Mouse (Mus musculus): ENCODE results near the gene Wbp1l. TPM values are rescaled to one million over a fixed set of nuclear protein-coding genes. Genes with fewer than 3 reads are reported as not detected.

Gene Wbp1l
- polyA plus RNA-seq, 1 experiment from 2014 or later, result 52.3 TPM

DNA sequence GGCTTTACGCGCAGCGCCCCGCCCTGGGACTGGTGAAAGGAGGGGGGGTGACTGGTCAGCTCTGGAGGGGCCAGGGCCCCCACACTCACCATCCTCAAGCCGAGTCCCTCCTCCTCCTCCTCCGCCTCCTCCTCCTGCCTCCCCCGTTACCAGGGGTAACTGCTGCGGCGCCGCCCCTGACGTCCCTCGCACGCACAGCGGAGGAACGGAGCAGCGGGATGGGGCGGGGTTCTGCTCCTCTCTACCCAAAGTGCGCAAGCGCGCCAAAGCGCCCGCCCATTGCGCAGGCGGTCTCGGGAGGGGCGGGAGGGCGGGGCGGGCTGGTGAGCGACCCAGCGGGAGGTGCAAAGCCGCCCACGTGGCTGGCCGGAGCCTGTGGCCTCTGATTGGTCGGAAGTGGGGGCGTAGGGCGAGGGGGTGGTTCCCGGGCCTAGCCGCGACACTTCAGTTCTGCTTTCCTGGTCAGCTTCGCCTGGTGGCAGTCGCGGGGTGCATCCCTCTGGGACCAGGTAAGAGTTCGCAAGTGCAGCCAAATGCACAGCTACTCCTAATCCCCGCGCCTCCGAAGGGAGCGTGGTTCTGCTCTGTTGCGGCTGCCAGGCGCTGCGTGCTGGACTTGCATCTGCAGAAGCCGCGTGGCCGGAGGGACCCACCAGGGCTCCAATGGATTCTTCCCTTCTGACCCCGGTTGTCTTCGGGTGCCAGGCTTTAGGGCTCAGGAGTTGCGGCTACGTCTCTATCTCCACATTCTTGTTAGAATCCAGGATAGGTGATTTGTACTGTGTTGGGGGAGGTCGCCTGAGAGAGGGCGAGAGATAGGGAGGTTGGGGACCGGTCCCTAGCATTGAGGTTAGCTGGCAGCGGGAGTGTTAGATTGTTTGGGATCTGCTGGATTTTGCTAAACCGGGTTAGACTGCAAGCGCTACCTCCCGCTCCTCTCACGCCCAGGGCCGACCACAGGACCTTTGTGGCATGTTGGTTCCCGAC lies 25.6 kb upstream of the Wbp1l start, which contains the start of the genes Arl3 and Sfxn2:
Gene Arl3, minus strand, starts transcription at position 248 of the 987 bp plus-strand sequence.
Gene Sfxn2, plus strand, starts transcription at position 415 of the 987 bp plus-strand sequence.
- WGBS, result under 1% methylated on average over 67 of the region's 67 CpGs
- no peaks in the 10 kb centered on the region for H3K9me3 ChIP-seq (replicated peaks)

DNA sequence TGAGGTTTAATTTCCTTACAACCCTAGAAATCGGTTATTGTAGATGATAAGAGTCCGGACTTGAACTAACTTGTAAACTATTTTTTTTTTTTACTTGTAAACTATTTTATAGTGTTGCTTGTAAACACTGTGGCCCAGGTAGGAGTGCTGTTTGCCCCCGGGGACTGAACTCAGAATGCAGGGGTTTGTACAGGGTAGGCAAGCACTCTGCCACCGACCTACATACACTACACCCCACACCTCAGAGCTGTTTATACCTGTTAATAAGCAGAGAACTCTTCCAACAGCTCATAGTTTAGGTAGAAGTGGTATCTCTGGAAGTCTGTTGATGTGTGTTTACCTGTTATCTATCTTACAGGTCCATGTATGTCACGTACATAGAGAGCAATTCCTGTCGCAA lies 24.9 kb upstream of the Wbp1l start:
- 49% methylated on average over 6 of the region's 6 CpGs for WGBS
- peak overlapping the region; percentile 82 for H3K4me3 ChIP-seq
- no peaks in the 10 kb centered on the region for H3K36me3 ChIP-seq
- H3K4me1 ChIP-seq, result peaks cover 36% of the 10 kb centered on the region; the same call in 1 of the 2 replicates
- no peaks in the 10 kb centered on the region for H3K9me3 ChIP-seq (replicated peaks)
- H3K27me3 ChIP-seq (ENCODE audit: low read depth, poor library complexity, severe bottlenecking), result no peaks in the 10 kb centered on the region
- 0 out of 2 replicates have a peak overlapping the region, but pooled peaks have one; percentile 89 for H3K27ac ChIP-seq
- DNase-seq (ENCODE audit: low spot score), result no peak

More for the DNA sequence above, 25.6 kb upstream of the Wbp1l start, which contains the start of the genes Arl3 and Sfxn2:
- Histone ChIP-seq H3K27ac (peak within 1 kb of the TSS; percentile 89), H3K4me1 (peaks cover 36% of the 10 kb centered on the region; the same call in 1 of the 2 replicates), H3K27me3 (ENCODE audit: low read depth, poor library complexity, severe bottlenecking) (no peaks in the 10 kb centered on the region), H3K36me3 (0 out of 2 replicates have a peak, but pooled peaks cover under 1% of the 10 kb centered on the region), H3K4me3 (peak within 1 kb of the TSS; percentile 82)
- peak; percentile 98 for DNase-seq (ENCODE audit: low spot score)

GRCm38 (mm10) chr19:46575196-46575595 lies 23.7 kb upstream of the Wbp1l start:
- Histone ChIP-seq H3K4me1 (peaks cover 36% of the 10 kb centered on the region; the same call in 1 of the 2 replicates), H3K27me3 (ENCODE audit: low read depth, poor library complexity, severe bottlenecking) (no peaks in the 10 kb centered on the region), H3K27ac (no peak overlapping the region), H3K9me3 (replicated peaks) (no peaks in the 10 kb centered on the region), H3K36me3 (no peaks in the 10 kb centered on the region), H3K4me3 (no peak overlapping the region)
- no peak for DNase-seq (ENCODE audit: low spot score)
- WGBS, result 57% methylated on average over 4 of the region's 4 CpGs

GRCm38 (mm10) chr19:46587823-46588508 lies 10.9 kb upstream of the Wbp1l start:
- 59% methylated on average over 13 of the region's 13 CpGs for WGBS
- H3K4me3 ChIP-seq, result no peak overlapping the region
- H3K27ac ChIP-seq, result no peak overlapping the region
- H3K27me3 ChIP-seq (ENCODE audit: low read depth, poor library complexity, severe bottlenecking), result no peaks in the 10 kb centered on the region
- DNase-seq (ENCODE audit: low spot score), result peak; percentile 93
- H3K4me1 ChIP-seq, result no peaks in the 10 kb centered on the region
- no peaks in the 10 kb centered on the region for H3K9me3 ChIP-seq (replicated peaks)
- H3K36me3 ChIP-seq, result peaks cover 74% of the 10 kb centered on the region

GRCm38 (mm10) chr19:46591575-46591974 lies 7.3 kb upstream of the Wbp1l start:
- Histone ChIP-seq H3K4me1 (no peaks in the 10 kb centered on the region), H3K9me3 (replicated peaks) (no peaks in the 10 kb centered on the region), H3K36me3 (peaks cover 81% of the 10 kb centered on the region), H3K27me3 (ENCODE audit: low read depth, poor library complexity, severe bottlenecking) (no peaks in the 10 kb centered on the region), H3K4me3 (no peak overlapping the region), H3K27ac (no peak overlapping the region)
- no peak for DNase-seq (ENCODE audit: low spot score)
- 83% methylated on average over 6 of the region's 6 CpGs for WGBS

DNA sequence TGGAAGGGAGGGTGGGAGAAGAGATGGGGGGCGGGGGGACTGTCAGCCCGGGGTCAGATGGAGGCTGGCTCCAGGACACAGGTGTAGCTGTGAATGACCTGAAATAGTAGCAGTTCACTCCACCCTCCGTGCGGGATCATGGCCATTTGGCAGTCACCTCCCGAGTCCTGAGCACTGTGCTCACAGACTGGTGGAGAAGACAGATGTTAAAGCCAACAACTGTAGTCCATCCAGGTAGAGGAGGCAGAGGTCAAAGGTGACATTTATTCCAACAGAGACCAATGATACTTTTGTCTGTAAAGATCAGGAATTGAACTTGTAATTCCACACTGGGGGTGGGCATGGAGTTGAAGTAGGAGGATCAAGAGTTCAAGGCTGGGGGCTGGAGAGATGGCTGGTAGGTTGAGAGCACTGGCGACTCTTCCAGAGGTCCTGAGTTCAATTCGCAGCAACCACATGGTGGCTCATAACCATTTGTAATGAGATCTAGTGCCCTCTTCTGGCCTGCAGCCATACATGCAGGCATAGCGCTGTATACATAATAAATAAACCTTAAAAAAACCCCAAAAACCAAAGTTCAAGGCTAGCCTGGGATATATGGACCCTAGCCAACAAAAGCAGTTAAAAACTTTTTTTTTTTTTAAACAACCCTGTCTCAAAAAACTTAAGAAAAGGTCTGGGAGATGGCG lies 6.0 kb upstream of the Wbp1l start:
- peaks cover 86% of the 10 kb centered on the region for H3K36me3 ChIP-seq
- H3K4me1 ChIP-seq, result 0 out of 2 replicates have a peak, but pooled peaks cover under 1% of the 10 kb centered on the region
- H3K27me3 ChIP-seq (ENCODE audit: low read depth, poor library complexity, severe bottlenecking), result no peaks in the 10 kb centered on the region
- H3K4me3 ChIP-seq, result no peak overlapping the region
- WGBS, result 92% methylated on average over 9 of the region's 9 CpGs
- H3K27ac ChIP-seq, result no peak overlapping the region
- DNase-seq (ENCODE audit: low spot score), result no peak
- no peaks in the 10 kb centered on the region for H3K9me3 ChIP-seq (replicated peaks)

- Histone ChIP-seq H3K27me3 (ENCODE audit: low read depth, poor library complexity, severe bottlenecking) (no peaks in the 10 kb centered on the region), H3K36me3 (peaks cover 50% of the 10 kb centered on the region), H3K9me3 (replicated peaks) (no peaks in the 10 kb centered on the region), H3K4me3 (peak overlapping the region; percentile 94), H3K4me1 (peaks cover 21% of the 10 kb centered on the region), H3K27ac (peak overlapping the region; percentile 87)
- no peak for DNase-seq (ENCODE audit: low spot score)
- WGBS, result 81% methylated on average over 4 of the region's 4 CpGs
Observed at GRCm38 (mm10) chr19:46598187-46598586, 697 bp upstream of the Wbp1l start.

DNA sequence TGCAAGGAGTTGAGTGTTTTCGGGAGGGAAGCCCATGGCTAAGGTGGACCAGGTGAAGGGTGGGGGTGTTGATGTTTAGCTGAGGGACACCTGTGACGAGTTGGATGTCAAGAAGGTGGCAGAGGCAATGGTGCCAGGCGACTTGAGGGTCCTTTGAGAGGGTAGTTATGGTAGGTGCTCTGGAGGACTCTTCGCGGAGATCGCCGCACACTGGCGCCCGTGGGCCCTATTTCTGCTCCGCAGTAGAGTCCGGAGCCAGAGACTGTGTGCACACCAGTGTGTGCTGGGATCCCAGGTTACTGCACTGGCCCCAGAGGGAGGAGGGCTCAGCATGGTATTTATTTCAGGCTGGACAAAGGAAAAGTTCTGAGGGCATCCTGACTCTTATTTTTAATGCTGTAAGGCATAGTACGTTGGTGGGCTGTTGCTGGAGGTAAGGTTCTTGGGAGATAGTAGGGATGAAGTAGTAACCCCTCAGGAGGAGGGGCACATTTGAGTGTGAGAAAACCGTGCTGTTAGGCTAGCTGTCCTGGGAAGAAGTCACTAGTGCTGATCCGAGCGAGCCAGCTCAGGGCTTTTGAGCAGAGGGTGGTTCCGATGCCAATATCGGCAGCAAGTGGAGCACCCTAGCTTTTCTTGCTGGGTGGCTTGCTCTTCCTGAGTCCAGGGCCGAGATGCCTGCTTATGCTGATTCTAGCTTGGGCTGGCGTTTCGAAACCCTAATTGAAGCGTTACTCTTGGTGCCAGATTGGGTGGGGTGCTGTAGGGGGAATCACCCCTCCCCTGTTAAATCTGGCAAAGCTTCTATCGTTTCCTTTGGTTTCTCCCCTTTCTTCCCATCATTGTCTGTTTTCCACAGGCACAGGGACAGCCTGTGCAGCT lies 732 bp downstream of the Wbp1l start:
- peaks cover 21% of the 10 kb centered on the region for H3K4me1 ChIP-seq

GRCm38 (mm10) chr19:46600371-46600770 lies 1.5 kb downstream of the Wbp1l start:
- Histone ChIP-seq H3K4me1 (peaks cover 21% of the 10 kb centered on the region), H3K36me3 (peaks cover 47% of the 10 kb centered on the region), H3K27ac (no peak overlapping the region), H3K4me3 (peak overlapping the region; percentile 94; the same call in 1 of the 2 replicates), H3K27me3 (ENCODE audit: low read depth, poor library complexity, severe bottlenecking) (no peaks in the 10 kb centered on the region), H3K9me3 (replicated peaks) (no peaks in the 10 kb centered on the region)
- no peak for DNase-seq (ENCODE audit: low spot score)
- WGBS, result 90% methylated on average over 4 of the region's 4 CpGs

More for the DNA sequence above, 732 bp downstream of the Wbp1l start:
- DNase-seq (ENCODE audit: low spot score), result no peak
- Histone ChIP-seq H3K9me3 (replicated peaks) (no peaks in the 10 kb centered on the region), H3K27ac (peak overlapping the region; percentile 87), H3K27me3 (ENCODE audit: low read depth, poor library complexity, severe bottlenecking) (no peaks in the 10 kb centered on the region), H3K4me3 (peak overlapping the region; percentile 94), H3K36me3 (peaks cover 49% of the 10 kb centered on the region)
- 25% methylated on average over 22 of the region's 22 CpGs for WGBS

- peaks cover 50% of the 10 kb centered on the region for H3K36me3 ChIP-seq
- WGBS, result 91% methylated on average over 14 of the region's 14 CpGs
- H3K27ac ChIP-seq, result no peak overlapping the region
- H3K4me1 ChIP-seq, result peaks cover 21% of the 10 kb centered on the region
- H3K9me3 ChIP-seq (replicated peaks), result no peaks in the 10 kb centered on the region
- no peaks in the 10 kb centered on the region for H3K27me3 ChIP-seq (ENCODE audit: low read depth, poor library complexity, severe bottlenecking)
- DNase-seq (ENCODE audit: low spot score), result no peak
- no peak overlapping the region for H3K4me3 ChIP-seq
Observed at GRCm38 (mm10) chr19:46601491-46601890, 2.6 kb downstream of the Wbp1l start.

DNA sequence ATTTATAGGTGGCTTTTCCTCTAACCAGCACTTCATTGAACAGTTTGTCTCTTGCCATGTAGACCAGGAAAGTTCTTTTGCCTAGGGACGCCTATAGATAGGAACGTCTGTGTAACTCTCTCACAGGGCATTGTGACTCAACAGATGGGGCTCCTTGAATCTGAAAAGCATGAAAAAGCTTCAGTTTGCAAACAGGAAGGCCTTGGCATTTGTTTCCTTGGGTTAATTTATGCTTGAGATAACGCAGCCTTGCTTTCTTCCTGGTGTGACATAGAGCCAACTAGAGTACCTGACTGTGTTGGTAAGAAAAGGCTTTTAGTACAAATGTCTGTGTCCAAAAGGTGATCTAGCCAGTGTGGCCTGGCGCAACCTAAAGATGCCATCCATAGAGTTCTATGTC lies 3.5 kb downstream of the Wbp1l start:
- Histone ChIP-seq H3K4me3 (no peak overlapping the region), H3K27ac (no peak overlapping the region), H3K4me1 (peaks cover 21% of the 10 kb centered on the region), H3K27me3 (ENCODE audit: low read depth, poor library complexity, severe bottlenecking) (no peaks in the 10 kb centered on the region), H3K36me3 (peaks cover 54% of the 10 kb centered on the region), H3K9me3 (replicated peaks) (no peaks in the 10 kb centered on the region)
- WGBS, result 93% methylated on average over 4 of the region's 4 CpGs
- no peak for DNase-seq (ENCODE audit: low spot score)
